Mouse (Mus musculus): ENCODE results near the gene Upk2.
A peak's percentile ranks its signal among the peaks of the same experiment; 100 is the strongest.
"Not testable (repeated sequence)": the region's sequence is repeated elsewhere in the genome, so short reads cannot be mapped to it uniquely, and the experiment has no call there.

Gene Upk2

GRCm38 (mm10) chr9:44473184-44473583 lies 18.4 kb upstream of the Upk2 start:
- no peak for ATAC-seq (ENCODE audit: insufficient number of reproducible peaks, low FRiP score, low TSS enrichment)

GRCm38 (mm10) chr9:44468800-44469199 lies 14.0 kb upstream of the Upk2 start:
- ATAC-seq (ENCODE audit: insufficient number of reproducible peaks, low FRiP score, low TSS enrichment) = no peak

- ATAC-seq (ENCODE audit: insufficient number of reproducible peaks, low FRiP score, low TSS enrichment) = no peak
Measured at GRCm38 (mm10) chr9:44468224-44468623, 13.4 kb upstream of the Upk2 start.

- ATAC-seq (ENCODE audit: insufficient number of reproducible peaks, low FRiP score, low TSS enrichment) = no peak
Measured at GRCm38 (mm10) chr9:44461950-44462349, 7.2 kb upstream of the Upk2 start.

GRCm38 (mm10) chr9:44457035-44457742 lies 2.4 kb upstream of the Upk2 start:
- ATAC-seq (ENCODE audit: insufficient number of reproducible peaks, low FRiP score, low TSS enrichment) = no peak

GRCm38 (mm10) chr9:44454132-44454890 lies 465 bp downstream of the Upk2 start:
- ATAC-seq (ENCODE audit: insufficient number of reproducible peaks, low FRiP score, low TSS enrichment) = peak; percentile 80; the same call in 1 of the 2 replicates

- ATAC-seq (ENCODE audit: insufficient number of reproducible peaks, low FRiP score, low TSS enrichment) = no peak
Measured at GRCm38 (mm10) chr9:44450387-44450786, 4.4 kb downstream of the Upk2 start.

- ATAC-seq (ENCODE audit: insufficient number of reproducible peaks, low FRiP score, low TSS enrichment) = not testable (repeated sequence)
Measured at GRCm38 (mm10) chr9:44444402-44445025, 10.3 kb downstream of the Upk2 start.

- ATAC-seq (ENCODE audit: insufficient number of reproducible peaks, low FRiP score, low TSS enrichment) = no peak
Measured at GRCm38 (mm10) chr9:44440961-44441360, 13.8 kb downstream of the Upk2 start, which contains the start of gene Foxr1. Foxr1 (minus strand) TSS chr9:44441136.

- no peak for ATAC-seq (ENCODE audit: insufficient number of reproducible peaks, low FRiP score, low TSS enrichment)
Measured at GRCm38 (mm10) chr9:44435747-44436146, 19.0 kb downstream of the Upk2 start.

- ATAC-seq (ENCODE audit: insufficient number of reproducible peaks, low FRiP score, low TSS enrichment) = no peak
Measured at GRCm38 (mm10) chr9:44432577-44433185, 22.1 kb downstream of the Upk2 start.

- no peak for ATAC-seq (ENCODE audit: insufficient number of reproducible peaks, low FRiP score, low TSS enrichment)
Measured at GRCm38 (mm10) chr9:44423576-44423975, 31.2 kb downstream of the Upk2 start.

- ATAC-seq (ENCODE audit: insufficient number of reproducible peaks, low FRiP score, low TSS enrichment) = no peak
Measured at GRCm38 (mm10) chr9:44420280-44420898, 34.4 kb downstream of the Upk2 start.

GRCm38 (mm10) chr9:44419730-44420129 lies 35.0 kb downstream of the Upk2 start:
- ATAC-seq (ENCODE audit: insufficient number of reproducible peaks, low FRiP score, low TSS enrichment) = not testable (repeated sequence)

GRCm38 (mm10) chr9:44418519-44419385 lies 36.0 kb downstream of the Upk2 start, which contains the start of gene Ccdc84:
Ccdc84 (minus strand) TSS chr9:44418569.
- ATAC-seq (ENCODE audit: insufficient number of reproducible peaks, low FRiP score, low TSS enrichment) = 0 out of 2 replicates have a peak, but pooled peaks have one; percentile 3

- peak; percentile 86 for ATAC-seq (ENCODE audit: insufficient number of reproducible peaks, low FRiP score, low TSS enrichment)
Measured at GRCm38 (mm10) chr9:44417892-44418363, 36.8 kb downstream of the Upk2 start.

GRCm38 (mm10) chr9:44417156-44417891 lies 37.5 kb downstream of the Upk2 start:
- peak; percentile 49; the same call in 1 of the 2 replicates for ATAC-seq (ENCODE audit: insufficient number of reproducible peaks, low FRiP score, low TSS enrichment)

GRCm38 (mm10) chr9:44412781-44413180 lies 42.0 kb downstream of the Upk2 start:
- no peak for ATAC-seq (ENCODE audit: insufficient number of reproducible peaks, low FRiP score, low TSS enrichment)

Data from cerebellum, adult (tissue).